Mouse (Mus musculus) adipocyte (in vitro differentiated cells): ENCODE results near the gene Adam22.

Source experiments
- DNase-seq: peaks from one replicate; pipeline ENCODE4 v3.0.0-alpha.2; 2016; ENCODE audit warnings: low spot score

Adam22 gene

GRCm38 (mm10) chr5:8367614-8368327, at the start of gene Adam22:
Gene Adam22, minus strand, starts transcription at chr5:8368160.
- no peak for DNase-seq

GRCm38 (mm10) chr5:8417443-8417842, 49.5 kb upstream of the Adam22 start:
- DNase-seq = no peak

- DNase-seq = no peak
Observed at GRCm38 (mm10) chr5:8416683-8417413, 48.9 kb upstream of the Adam22 start.

GRCm38 (mm10) chr5:8408746-8409145, 40.8 kb upstream of the Adam22 start:
- DNase-seq = no peak

GRCm38 (mm10) chr5:8397587-8398249, 29.8 kb upstream of the Adam22 start:
- no peak for DNase-seq

GRCm38 (mm10) chr5:8393891-8394583, 26.1 kb upstream of the Adam22 start:
- no peak for DNase-seq

- DNase-seq = no peak
Observed at GRCm38 (mm10) chr5:8374297-8374906, 6.4 kb upstream of the Adam22 start.

GRCm38 (mm10) chr5:8373415-8373814, 5.5 kb upstream of the Adam22 start:
- DNase-seq = peak; percentile 56

GRCm38 (mm10) chr5:8368781-8369180, 821 bp upstream of the Adam22 start:
- DNase-seq = no peak

- DNase-seq = no peak
Observed at GRCm38 (mm10) chr5:8368328-8368692, 350 bp upstream of the Adam22 start.

GRCm38 (mm10) chr5:8366771-8367613, 968 bp downstream of the Adam22 start:
- no peak for DNase-seq

GRCm38 (mm10) chr5:8362361-8362760, 5.6 kb downstream of the Adam22 start:
- peak; percentile 49 for DNase-seq

GRCm38 (mm10) chr5:8357677-8358076, 10.3 kb downstream of the Adam22 start:
- DNase-seq = no peak

GRCm38 (mm10) chr5:8356885-8357651, 10.9 kb downstream of the Adam22 start:
- peak; percentile 12 for DNase-seq

GRCm38 (mm10) chr5:8356326-8356725, 11.6 kb downstream of the Adam22 start:
- DNase-seq = peak; percentile 59

GRCm38 (mm10) chr5:8349557-8349956, 18.4 kb downstream of the Adam22 start:
- DNase-seq = no peak

GRCm38 (mm10) chr5:8346329-8346728, 21.6 kb downstream of the Adam22 start:
- no peak for DNase-seq

GRCm38 (mm10) chr5:8343296-8343695, 24.7 kb downstream of the Adam22 start:
- no peak for DNase-seq

GRCm38 (mm10) chr5:8341676-8342075, 26.3 kb downstream of the Adam22 start:
- DNase-seq = no peak

- DNase-seq = no peak
Observed at GRCm38 (mm10) chr5:8327645-8328269, 40.2 kb downstream of the Adam22 start.
